24 mouse cellular contexts compared by ENCODE assay signal in genomic region chr5:120966156-120966555, GRCm38 (mm10). TPM values are rescaled to one million over a fixed set of nuclear protein-coding genes. Genes with fewer than 3 reads are reported as not detected.
"Had no signal": no experiment of that assay in that cellular context is flagged by ENCODE, and none has a peak within 500 bp of the region (broad histone marks: within the 10 kb centered on the region; RNA-seq: fewer than 3 reads in every experiment).

No protein-coding gene starts in this region.

- ATAC-seq: midbrain, embryonic 13.5 days; midbrain, embryonic 15.5 days had no signal

- H3K27me3 ChIP-seq: midbrain, embryonic 13.5 days; midbrain, embryonic 15.5 days; neural tube, embryonic 13.5 days; neural tube, embryonic 15.5 days had no signal

- H3K4me3 ChIP-seq: midbrain, embryonic 10.5 days; midbrain, embryonic 13.5 days; midbrain, embryonic 15.5 days; myocyte; neural tube, embryonic 13.5 days; neural tube, embryonic 15.5 days had no signal

- H3K27ac ChIP-seq: midbrain, embryonic 10.5 days; midbrain, embryonic 13.5 days; midbrain, embryonic 15.5 days; neural tube, embryonic 13.5 days; neural tube, embryonic 15.5 days had no signal

- H3K4me2 ChIP-seq: lung, embryonic 14.5 days; midbrain, embryonic 13.5 days; midbrain, embryonic 15.5 days; neural tube, embryonic 13.5 days; neural tube, embryonic 15.5 days had no signal

- H3K36me3 ChIP-seq: midbrain, embryonic 10.5 days; midbrain, embryonic 13.5 days; midbrain, embryonic 15.5 days; neural tube, embryonic 13.5 days; neural tube, embryonic 15.5 days had no signal

- H3K9ac ChIP-seq: lung, embryonic 14.5 days; midbrain, embryonic 13.5 days; midbrain, embryonic 15.5 days; neural tube, embryonic 13.5 days; neural tube, embryonic 15.5 days had no signal

- DNase-seq: lung, adult 18-20 months; lung, embryonic 14.5 days; lung, postnatal 10 days; lung, postnatal 4 days; retina, postnatal 1 day; right cerebral cortex, adult 18-20 months; right cerebral cortex, postnatal 25 days; right cerebral cortex, postnatal 4 days; spleen, adult 18-20 months; thymus, adult 18-20 months; thymus, postnatal 14 days; thymus, postnatal 36 days had no signal

- H3K9me3 ChIP-seq: midbrain, embryonic 10.5 days; midbrain, embryonic 13.5 days; midbrain, embryonic 15.5 days; neural tube, embryonic 13.5 days; neural tube, embryonic 15.5 days had no signal

- H3K4me1 ChIP-seq: midbrain, embryonic 15.5 days had no signal

RNA-seq across cellular contexts. Expression of gene Rph3a, which starts 43.7 kb away (rescaled TPM):
- total RNA-seq: megakaryocyte-erythroid progenitor cell, adult 5-6 weeks had no signal
- polyA plus RNA-seq: lung, embryonic 14.5 days had no signal

RNA-seq across cellular contexts. Expression of gene Oas1d, which starts 51.8 kb away (rescaled TPM):
- total RNA-seq: megakaryocyte, adult 5-6 weeks; megakaryocyte-erythroid progenitor cell, adult 5-6 weeks had no signal
- polyA plus RNA-seq: lung, embryonic 14.5 days; lung, embryonic 16.5 days; midbrain, embryonic 10.5 days; midbrain, embryonic 13.5 days; myocyte; neural tube, embryonic 11.5 days; neural tube, embryonic 13.5 days; neural tube, embryonic 15.5 days; stomach, embryonic 14.5 days; stomach, embryonic 16.5 days had no signal
